Mouse (Mus musculus): Measurements from ENCODE around the gene Gstp1. TPM values are rescaled to one million over a fixed set of nuclear protein-coding genes. Genes with fewer than 3 reads are reported as not detected.
"Not testable (repeated sequence)": the region's sequence is repeated elsewhere in the genome, so short reads cannot be mapped to it uniquely, and the experiment has no call there.

The Gstp1 gene
- total RNA-seq, 2 experiments from 2014 or later: 343 to 385 TPM

GRCm38 (mm10) chr19:4060899-4061465, 23.2 kb upstream of the Gstp1 start:
- no peak for DNase-seq (ENCODE audit: extremely low spot score in 1 of 2, low spot score in 1 of 2)

GRCm38 (mm10) chr19:4060044-4060898, 22.5 kb upstream of the Gstp1 start:
- DNase-seq (ENCODE audit: extremely low spot score in 1 of 2, low spot score in 1 of 2): not testable (repeated sequence)

GRCm38 (mm10) chr19:4059069-4059740, 21.4 kb upstream of the Gstp1 start, which contains the start of gene Gstp3:
Gene Gstp3 (minus strand): TSS chr19:4059569.
- DNase-seq (ENCODE audit: extremely low spot score in 1 of 2, low spot score in 1 of 2): no peak

- DNase-seq (ENCODE audit: extremely low spot score in 1 of 2, low spot score in 1 of 2): no peak
These were observed 20.8 kb upstream of the Gstp1 start for GRCm38 (mm10) chr19:4058581-4058980.

- no peak for DNase-seq (ENCODE audit: extremely low spot score in 1 of 2, low spot score in 1 of 2)
These were observed 20.2 kb upstream of the Gstp1 start for GRCm38 (mm10) chr19:4057962-4058361.

GRCm38 (mm10) chr19:4057389-4057788, 19.6 kb upstream of the Gstp1 start:
- no peak for DNase-seq (ENCODE audit: extremely low spot score in 1 of 2, low spot score in 1 of 2)

GRCm38 (mm10) chr19:4056727-4057126, 18.9 kb upstream of the Gstp1 start:
- no peak for DNase-seq (ENCODE audit: extremely low spot score in 1 of 2, low spot score in 1 of 2)

- DNase-seq (ENCODE audit: extremely low spot score in 1 of 2, low spot score in 1 of 2): no peak
These were observed 18.3 kb upstream of the Gstp1 start for GRCm38 (mm10) chr19:4055947-4056693.

- no peak for DNase-seq (ENCODE audit: extremely low spot score in 1 of 2, low spot score in 1 of 2)
These were observed 17.6 kb upstream of the Gstp1 start for GRCm38 (mm10) chr19:4055216-4055946.

- no peak for DNase-seq (ENCODE audit: extremely low spot score in 1 of 2, low spot score in 1 of 2)
These were observed 16.8 kb upstream of the Gstp1 start for GRCm38 (mm10) chr19:4054613-4055012.

GRCm38 (mm10) chr19:4052516-4053030, 14.8 kb upstream of the Gstp1 start:
- DNase-seq (ENCODE audit: extremely low spot score in 1 of 2, low spot score in 1 of 2): no peak

GRCm38 (mm10) chr19:4051741-4052515, 14.1 kb upstream of the Gstp1 start:
- peak; percentile 56 to 82 for DNase-seq (ENCODE audit: extremely low spot score in 1 of 2, low spot score in 1 of 2)

- no peak for DNase-seq (ENCODE audit: extremely low spot score in 1 of 2, low spot score in 1 of 2)
These were observed 13.2 kb upstream of the Gstp1 start for GRCm38 (mm10) chr19:4051016-4051415.

- not testable (repeated sequence) for DNase-seq (ENCODE audit: extremely low spot score in 1 of 2, low spot score in 1 of 2)
These were observed 11.3 kb upstream of the Gstp1 start for GRCm38 (mm10) chr19:4049069-4049468.

- peak; percentile 36 to 84 for DNase-seq (ENCODE audit: extremely low spot score in 1 of 2, low spot score in 1 of 2)
These were observed 10.1 kb upstream of the Gstp1 start for GRCm38 (mm10) chr19:4047859-4048258.

- no peak for DNase-seq (ENCODE audit: extremely low spot score in 1 of 2, low spot score in 1 of 2)
These were observed 9.1 kb upstream of the Gstp1 start for GRCm38 (mm10) chr19:4046866-4047254.

- DNase-seq (ENCODE audit: extremely low spot score in 1 of 2, low spot score in 1 of 2): peak; percentile 58 to 59
These were observed 8.4 kb upstream of the Gstp1 start, which contains the start of gene Gstp2 for GRCm38 (mm10) chr19:4045966-4046865. Gene Gstp2 (minus strand): TSS chr19:4046023.

GRCm38 (mm10) chr19:4044109-4044508, 6.3 kb upstream of the Gstp1 start:
- not testable (repeated sequence) for DNase-seq (ENCODE audit: extremely low spot score in 1 of 2, low spot score in 1 of 2)

All from layer of hippocampus, postnatal 25 days (tissue).